Mouse (Mus musculus) heart, adult 9 months (tissue): ENCODE measurements around the gene Ank3.
A peak's percentile ranks its signal among the peaks of the same experiment; 100 is the strongest.

Experiments used
- DNase-seq, 2 experiments: peaks; one replicate each; pipeline ENCODE4 v3.0.0; 2022; ENCODE audit warnings: low spot score in 2 of 2

The Ank3 gene

DNA sequence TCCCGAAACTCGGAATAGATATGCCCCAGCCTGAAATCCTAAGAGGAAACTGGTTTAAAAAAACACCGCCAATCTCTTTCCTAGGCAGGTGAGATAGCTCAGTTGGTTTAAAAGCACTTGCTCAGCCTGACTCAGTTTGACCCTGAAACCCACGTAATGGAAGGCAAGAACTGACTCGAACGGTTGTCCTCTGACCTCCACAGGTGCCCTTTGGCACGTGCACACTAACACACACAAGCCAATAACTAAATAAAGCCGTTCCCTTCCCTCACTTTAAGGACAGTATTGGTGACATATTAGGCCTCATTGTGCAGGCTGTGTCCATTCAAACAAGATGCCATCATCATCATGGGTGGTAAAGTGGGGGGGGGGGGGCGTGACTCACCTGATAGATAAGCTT is 528.4 kb downstream of the Ank3 start:
- DNase-seq: no peak

DNA sequence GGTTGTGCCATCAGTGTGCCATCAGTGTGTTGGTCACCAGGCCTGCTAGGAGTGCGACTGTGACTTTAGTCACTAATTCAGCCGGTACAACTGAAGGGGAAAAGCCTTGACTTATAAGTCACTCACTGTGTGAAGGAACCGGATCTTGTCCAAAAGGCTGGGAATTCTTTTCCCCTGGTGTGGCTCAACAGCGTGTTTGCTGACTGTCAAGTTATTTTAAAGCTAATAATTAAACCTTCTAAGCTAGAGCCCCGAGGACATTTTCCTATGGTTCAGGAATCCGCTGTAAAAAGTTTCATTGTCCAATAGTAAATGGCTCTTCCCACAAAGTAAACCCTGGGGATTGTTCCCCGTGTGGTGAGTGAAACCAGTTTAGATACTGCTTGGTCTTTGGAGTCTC is 529.8 kb downstream of the Ank3 start:
- no peak for DNase-seq

DNA sequence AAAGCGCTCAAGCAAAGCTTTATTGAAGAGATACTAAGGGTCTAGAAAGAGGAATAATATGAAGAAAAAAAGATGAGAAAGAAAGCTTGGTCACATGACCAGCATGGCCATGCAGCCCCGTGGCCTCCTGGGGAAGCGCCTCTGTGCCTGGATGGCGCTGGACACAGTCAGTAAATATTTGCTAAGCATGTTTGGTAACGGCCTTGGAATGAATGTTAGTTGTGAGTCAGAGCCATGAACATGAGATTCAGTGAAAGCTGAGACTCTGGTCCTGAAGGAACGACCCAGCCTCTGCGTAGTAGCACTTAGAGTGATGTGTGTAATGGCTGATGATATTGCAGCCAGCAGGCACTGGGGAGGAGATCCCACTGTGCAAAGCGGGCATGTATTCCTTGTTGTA is 531.9 kb downstream of the Ank3 start:
- no peak for DNase-seq

DNA sequence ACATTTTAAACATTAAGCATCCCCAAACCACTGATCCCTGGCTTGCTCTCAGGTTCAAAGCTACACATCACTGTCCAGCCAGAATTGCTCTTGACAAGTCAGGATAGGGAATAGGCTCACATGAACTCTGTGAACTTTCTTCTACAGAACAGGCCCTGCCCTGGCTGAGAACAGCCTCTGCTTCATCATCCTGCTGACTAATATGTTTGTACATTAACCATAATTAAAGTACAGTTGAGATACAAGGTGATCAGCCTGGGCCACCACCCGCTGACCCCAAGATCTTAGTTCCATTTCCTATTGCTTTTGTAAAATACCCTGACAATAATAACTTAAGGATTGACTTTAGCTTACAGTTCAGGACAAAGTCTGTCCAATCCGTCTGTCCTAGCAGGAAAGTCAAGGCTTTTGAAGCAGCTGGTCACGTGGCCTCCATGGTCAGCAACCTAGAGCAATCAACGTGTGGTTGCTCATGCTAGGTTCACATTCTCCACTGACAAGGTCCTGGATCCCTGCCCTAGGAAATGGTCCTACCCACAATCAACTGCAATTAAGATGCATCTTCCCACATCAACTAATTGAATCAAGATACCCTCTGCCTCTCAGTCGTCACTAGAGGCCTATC is 538.0 kb downstream of the Ank3 start:
- no peak for DNase-seq

DNA sequence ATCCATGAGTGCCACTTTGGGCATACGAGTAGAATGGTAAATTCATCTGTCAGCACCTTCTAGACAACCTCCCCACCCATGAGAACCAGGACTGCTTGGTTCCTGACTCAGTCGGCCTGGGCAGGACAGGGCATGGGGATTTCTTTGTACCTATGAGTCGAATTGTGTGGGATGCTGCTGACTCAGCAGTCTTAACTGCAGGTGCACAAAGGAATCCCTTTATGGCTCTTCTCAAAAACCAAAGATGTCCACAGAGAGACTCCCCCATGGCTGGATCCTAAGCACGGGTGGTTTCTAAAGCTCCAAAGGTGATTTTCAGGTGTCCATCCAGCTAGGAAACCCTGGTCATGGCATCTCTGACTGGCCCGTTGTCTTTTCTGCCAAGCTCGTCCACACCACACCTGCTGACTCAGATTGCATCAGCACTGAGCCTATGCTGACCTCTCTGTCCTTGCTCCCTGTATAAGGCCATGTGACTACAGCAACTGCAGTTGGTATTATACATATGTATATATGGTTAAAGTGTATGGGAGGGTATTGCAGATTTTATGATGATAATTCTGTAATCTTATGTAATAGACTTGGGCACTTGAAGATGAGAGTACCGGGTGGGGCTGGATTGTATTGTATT is 538.8 kb downstream of the Ank3 start:
- DNase-seq: no peak

DNA sequence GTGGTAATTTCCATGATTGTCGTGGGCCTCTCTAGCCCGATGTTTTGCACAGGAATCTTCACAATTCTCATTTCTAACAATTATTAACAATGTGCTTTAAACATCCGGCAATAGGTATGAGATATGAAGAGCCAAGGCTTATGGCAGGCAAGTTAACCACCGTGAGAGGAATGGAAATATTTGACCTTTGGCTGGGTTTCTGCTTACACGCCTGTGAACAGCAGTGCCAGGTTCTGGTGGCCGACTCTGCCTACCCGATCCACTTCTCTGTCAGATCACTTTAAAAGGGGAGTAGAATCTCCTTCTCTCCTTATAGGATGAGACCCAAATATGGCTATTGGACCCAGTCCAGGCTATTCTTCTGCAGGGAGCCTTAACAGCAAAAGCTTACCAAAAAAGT is 540.6 kb downstream of the Ank3 start:
- DNase-seq: no peak

DNA sequence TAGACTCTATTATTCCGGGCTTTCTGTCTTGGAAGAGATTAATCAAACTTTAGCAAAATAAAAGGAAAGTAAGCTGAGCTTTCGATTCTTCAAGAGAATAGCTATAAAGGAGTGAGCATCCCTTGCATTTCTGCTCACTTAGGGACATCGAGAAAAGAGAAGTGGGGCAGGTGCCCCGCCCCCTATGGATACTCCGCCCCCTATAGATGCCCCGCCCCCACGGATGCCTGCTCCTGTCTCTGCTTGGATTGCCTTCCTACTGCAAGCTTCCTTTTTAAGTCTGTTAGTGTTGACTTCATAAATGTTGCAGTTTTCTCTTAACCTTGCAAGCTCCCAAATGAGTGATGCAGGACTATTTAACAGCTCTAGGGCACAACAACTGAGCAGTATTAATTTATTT is 541.4 kb downstream of the Ank3 start:
- no peak for DNase-seq

DNA sequence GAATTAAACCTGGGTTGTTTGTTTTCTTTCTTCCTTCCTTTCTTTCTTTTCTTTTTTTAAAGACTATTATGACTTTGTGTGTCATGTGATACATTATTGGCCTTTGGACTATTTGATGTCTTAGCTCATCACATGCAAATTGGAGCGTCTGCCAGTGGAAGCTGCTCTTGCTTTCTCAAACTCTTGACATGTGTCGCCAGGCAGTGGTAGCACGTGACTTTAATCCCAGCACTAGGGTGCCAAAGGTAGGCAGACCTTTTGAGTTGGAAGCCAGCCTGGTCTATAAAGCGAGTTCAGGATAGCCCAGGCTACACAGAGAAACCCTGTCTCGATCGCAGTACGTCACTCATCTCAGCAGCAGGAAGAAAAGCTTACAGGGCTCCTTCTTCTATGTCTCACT is 542.4 kb downstream of the Ank3 start:
- DNase-seq: no peak

DNA sequence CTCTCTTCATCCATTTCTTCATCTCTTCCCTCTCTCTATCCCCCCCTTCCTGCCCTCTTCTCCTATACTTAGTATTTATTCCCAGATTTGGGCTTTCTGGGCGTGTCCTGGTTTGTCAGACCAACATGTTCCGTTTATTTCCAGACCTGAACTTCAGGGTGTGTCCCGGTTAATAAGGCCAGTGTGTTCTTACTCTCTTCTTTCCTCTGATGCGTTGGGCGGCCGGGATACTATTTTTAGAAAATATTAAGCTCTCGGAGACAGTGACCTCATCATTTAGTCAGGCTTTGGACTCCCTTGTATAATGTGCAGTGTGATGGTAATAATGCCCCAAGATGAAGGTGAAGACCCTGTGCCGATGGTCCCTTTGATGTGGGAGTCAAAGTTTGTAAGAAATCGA is 546.3 kb downstream of the Ank3 start:
- peak; percentile 49 to 55 for DNase-seq

DNA sequence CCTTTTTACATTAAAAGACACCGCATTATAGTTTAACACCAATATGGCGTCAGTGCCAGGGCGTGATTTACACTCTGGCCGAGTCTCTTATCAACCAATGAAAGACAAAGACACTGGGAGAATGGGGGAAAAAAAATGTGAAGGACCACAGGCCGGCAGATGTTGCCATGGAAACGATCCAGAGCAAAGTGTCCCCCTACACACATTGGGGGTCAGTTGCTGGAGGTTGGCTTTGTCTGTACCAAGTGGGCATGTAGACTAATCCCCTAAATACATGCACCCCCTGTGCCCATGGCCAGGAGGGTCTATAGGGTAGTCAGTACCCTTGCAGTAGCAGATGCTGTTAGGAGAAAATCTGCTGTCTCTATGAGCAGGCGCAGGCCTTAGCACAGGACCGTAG is 547.3 kb downstream of the Ank3 start:
- no peak for DNase-seq

DNA sequence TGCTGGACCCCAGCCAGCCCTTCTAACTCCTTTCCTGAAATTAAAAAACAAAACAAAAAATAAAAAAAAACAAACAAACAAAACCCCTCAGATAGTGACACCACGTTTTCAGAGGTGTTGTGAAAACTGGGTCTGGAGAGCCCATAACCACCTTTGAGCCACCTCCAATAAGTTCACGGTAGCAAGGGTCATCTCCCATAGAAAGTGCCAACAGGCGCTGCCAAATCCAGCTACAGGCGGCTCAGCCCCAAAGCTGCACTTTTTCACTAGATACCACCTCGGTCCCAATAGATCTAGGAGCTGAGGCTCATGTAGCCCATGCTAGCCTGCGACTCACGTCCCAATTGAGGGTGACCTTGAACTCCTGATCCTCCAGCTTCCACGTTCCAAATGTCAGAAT is 547.7 kb downstream of the Ank3 start:
- no peak for DNase-seq

DNA sequence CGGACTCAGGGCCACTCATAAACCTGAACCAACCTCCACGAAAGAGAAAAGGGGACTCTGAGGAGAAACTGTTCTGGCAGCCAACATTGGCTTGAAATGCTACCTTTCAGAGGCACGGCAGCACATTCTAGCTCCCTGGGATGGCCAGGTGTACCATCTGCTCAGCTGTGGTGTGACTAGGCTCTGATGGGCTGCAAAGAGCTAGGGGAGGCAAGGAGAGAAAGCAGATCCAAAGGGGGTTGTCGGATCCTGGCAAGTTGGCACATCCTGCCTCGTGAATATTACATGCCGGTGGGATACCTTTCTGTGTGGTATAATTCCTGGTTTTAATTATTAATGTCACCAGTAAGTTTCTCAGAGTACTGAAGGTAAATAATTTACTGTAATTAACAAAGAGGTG is 548.5 kb downstream of the Ank3 start:
- DNase-seq: no peak

DNA sequence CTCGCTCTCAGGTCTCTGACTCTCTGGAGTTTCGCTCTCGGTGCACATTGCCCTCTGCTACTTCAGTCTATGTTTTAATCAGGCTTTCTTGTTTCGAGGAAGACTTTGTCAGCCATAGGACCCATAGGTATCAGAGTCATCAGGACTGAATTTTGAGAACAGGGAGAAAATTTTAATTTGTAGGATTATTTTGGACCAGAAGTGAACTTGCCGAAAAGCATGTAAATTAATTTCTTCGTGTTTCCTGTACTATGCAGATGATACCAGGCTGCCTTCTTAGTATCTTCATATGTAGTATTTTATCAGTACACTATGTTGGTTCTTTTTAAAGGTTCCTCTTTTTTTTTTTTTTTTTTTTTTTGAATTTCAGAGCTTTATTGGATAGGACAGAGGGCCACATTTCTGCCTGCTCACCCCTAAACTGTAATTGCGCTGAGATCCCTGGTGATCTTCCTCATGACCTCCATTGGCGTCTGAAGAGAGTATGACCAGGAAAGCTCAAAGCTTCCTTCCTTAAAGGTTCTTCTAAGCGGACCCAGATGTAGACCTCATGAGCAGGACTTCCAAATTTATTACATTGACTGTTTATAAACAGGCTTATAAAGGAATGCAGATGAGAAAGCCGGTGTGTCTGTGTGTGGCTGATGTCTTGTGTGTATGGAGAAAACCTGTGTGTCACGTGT is 551.8 kb downstream of the Ank3 start:
- DNase-seq: no peak

DNA sequence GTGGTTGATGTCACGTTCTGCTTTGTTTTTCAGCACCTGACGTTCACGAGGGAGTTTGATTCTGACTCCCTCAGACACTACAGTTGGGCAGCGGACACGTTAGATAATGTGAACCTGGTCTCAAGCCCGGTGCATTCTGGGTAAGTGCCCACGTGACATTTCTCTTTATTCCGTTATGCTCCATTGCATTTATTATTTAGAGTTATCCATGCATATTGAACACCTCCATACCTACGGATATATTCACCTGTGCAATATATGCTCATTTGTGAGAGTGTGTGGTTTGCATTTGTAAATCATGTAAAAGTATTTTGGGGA is 552.3 kb downstream of the Ank3 start:
- DNase-seq: no peak

DNA sequence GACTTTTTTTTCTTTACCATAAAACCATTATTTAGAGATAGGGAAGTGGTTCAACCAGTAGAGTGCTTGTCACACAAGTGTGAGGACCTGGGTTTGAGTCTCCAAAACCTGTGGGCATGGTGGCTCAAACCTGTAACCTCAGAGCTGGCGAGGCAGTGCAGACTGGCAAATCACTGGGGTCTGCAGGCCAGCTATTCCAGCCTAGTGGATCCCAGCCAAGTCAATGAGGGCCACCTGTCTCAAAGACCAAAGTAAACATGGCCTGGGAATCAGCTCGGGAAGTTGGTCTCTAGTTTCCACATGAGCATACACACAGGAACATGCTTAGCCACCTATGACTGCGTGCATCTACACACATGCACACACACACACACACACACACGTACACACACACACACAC is 552.9 kb downstream of the Ank3 start:
- DNase-seq: no peak

DNA sequence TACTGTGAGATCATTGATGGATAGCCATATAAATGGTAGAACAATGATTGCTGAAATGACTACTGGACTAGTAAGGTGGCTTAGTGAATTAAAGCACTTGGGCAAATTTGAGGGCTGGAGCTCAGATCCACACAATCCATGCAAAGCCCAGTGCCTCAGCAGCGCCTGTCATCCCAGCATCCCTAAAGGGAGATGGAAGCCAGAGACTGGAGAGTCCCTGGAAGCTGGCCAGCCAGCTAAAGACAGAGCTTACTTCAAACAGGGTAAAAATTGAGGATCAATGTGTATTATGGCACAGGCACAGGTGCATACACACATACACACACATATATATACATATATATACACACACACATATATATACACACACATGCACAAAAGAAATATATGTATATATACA is 553.7 kb downstream of the Ank3 start:
- no peak for DNase-seq

DNA sequence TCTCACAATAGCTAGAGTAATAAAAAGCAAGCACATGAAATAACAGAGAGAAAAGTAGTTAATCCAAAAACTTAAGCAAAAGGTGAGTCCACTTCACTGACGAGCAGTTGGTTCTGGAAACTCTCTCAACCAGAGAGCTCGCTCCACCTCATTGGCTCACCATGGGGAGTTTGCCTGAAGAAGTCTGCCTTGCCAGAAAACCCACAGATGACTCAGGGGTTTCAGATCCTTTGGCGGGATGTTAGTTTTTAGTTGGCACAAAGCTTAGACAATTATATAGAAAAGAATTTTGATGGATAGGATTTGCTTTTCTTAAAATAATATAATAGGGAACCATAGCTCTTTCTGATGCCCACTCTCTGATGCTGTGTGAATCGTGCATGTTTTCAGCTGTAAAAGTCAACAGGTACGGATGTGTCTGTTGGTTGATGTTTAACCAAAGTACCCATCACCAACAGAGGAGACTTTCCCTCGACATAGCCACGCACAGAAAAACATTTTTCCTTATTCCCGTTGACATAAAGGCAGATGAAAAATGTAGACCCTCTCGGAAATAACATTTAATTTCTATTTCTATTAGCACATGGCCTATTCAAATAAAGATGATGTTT is 556.2 kb downstream of the Ank3 start:
- no peak for DNase-seq

DNA sequence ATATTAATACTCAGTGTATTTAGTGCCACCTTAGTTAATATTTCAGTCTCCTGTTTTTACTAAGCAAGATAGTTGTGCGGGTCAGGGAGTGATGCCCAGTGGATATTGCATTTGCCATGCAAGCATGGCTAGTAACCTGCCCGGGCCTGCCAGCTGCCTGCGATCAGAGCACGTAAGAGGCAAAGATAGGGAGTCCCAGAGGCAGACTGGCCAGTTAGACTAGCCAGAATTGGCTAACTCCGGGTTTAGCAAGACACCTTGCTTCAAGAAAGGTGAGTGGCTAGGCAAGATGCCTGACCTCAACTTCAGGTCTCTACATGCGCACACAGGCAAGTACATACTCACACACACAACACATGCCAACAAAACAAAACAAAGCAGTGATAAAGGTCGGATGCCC is 563.7 kb downstream of the Ank3 start:
- no peak for DNase-seq

DNA sequence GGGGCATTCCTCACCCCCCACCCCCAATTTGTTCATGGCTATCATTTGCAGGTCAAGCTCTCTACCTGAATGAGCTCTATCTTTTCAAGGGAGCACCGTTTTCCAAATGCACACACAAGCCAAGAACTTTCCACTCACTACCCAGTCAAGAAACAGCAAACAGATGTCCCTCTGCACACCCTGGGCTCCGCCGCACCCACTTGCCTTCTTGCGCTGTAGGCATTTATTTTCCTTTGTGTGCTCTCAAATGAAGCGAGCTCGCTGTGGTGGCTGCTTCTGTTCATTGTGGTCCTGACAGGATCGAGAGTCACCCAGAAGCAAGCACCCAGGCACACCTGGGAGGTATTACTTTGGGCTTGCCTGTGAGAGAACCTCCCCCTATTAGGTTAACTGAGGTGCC is 564.4 kb downstream of the Ank3 start:
- DNase-seq: no peak

DNA sequence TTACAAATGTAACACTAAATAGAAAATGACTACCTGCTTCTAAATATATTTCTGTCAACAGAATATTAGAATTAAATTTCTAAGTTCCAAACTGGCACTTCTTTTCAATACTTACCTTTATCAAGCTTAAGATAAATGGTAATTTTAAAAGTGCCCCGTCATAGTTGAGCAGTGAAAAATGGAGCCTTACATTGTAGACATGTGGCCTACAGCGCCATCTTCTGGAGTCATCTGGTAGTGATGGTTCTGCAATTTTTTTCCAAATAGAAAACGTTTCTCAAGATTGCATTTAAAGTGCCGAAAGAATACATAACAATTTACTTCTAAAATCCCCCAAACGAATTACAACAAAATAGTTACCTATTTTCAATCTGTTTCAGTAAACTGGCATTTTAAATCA is 566.0 kb downstream of the Ank3 start:
- no peak for DNase-seq

DNA sequence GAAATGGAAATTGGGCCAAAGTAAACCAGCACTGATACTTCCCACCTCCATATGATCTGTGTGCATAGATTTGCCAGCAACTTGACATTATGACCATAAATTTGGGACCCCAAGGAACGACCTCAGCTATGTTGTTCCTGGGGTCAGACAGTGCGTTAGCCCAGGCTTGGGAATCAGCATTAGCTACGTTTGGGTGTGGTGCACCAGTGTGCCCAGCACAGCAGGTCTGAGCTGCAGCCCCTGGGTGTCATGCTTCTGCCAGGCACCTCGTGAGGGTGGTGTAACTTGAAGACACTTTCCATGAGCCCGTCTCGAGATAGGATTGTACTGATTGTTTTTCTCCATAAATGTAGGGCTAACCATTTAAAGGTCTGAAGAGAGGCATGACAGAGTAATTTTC is 566.5 kb downstream of the Ank3 start:
- DNase-seq: no peak

DNA sequence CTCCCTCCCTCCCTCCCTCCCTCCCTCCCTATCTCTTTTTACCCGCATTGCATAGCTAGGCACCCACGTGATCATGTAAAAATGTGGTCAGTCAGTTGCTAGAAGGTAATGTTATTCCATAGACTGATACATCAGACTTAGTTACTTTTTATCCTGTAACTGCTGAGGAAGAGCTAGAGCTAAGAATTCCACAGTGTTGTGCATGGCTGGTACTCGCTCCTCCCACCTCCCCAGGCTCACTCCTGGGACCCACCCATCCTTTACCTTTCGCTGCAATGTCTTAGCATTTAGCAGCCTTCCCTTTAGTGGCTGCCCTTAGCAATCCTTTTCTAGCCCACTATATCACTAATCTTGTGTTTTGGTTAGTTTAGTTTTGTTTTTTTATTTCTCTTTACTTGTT is 569.4 kb downstream of the Ank3 start:
- no peak for DNase-seq

DNA sequence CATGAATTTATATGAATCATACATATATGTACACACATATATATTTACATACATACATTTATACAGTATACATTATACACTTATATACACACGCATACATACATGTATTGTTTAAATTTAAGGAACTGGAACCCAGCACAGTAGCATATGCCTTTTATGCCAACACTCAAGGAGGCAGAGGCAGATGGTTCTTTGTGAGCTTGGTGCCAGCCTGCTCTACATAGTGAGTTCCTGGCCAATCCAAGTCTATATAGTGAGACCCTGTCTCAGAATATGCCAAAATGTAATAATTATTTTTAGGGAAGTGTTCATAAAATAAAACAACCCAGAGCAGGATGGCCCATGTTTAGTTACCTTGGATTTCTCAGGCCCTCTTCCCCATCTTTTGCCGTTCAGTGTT is 581.1 kb downstream of the Ank3 start:
- DNase-seq: no peak
